Mouse (Mus musculus) myocyte (in vitro differentiated cells): ENCODE results near the gene Zfp940. TPM values are rescaled to one million over a fixed set of nuclear protein-coding genes. Genes with fewer than 3 reads are reported as not detected.

Experiments
- H3K27me3 ChIP-seq: one replicate; pipeline ENCODE4 v1.6.1; 2011; ENCODE audit not compliant: control insufficient read depth, insufficient read depth, insufficient read length
- H3K36me3 ChIP-seq: one replicate; pipeline ENCODE4 v1.6.1; 2011; ENCODE audit not compliant: control insufficient read depth, insufficient read depth
- H3K4me2 ChIP-seq: one replicate; pipeline ENCODE4 v1.6.1; 2011; ENCODE audit warnings: low read depth, control low read depth
- H3K4me3 ChIP-seq: one replicate; pipeline ENCODE4 v1.5.1; 2011; ENCODE audit warnings: mild to moderate bottlenecking, control low read depth, moderate library complexity
- H3K79me2 ChIP-seq: one replicate; pipeline ENCODE4 v1.6.1; 2011; ENCODE audit not compliant: control insufficient read depth, insufficient read depth
- H3ac ChIP-seq: one replicate; pipeline ENCODE4 v1.6.1; 2011; ENCODE audit not compliant: control insufficient read depth, insufficient read length
- CEBPB ChIP-seq: IDR thresholded peaks from 2 replicates; pipeline ENCODE4 v1.6.1; 2011; ENCODE audit warnings: mild to moderate bottlenecking, moderate library complexity; ENCODE audit not compliant: poor library complexity, insufficient read depth, severe bottlenecking
- E2F4 ChIP-seq: IDR thresholded peaks from one replicate; pipeline ENCODE4 v1.6.1; 2011; ENCODE audit warnings: mild to moderate bottlenecking, control low read depth, moderate library complexity; ENCODE audit not compliant: insufficient read depth
- MAX ChIP-seq: IDR thresholded peaks from one replicate; pipeline ENCODE4 v1.6.1; 2011; ENCODE audit warnings: low read depth, mild to moderate bottlenecking, control low read depth
- MYOD1 ChIP-seq, 3 experiments: IDR thresholded peaks; one replicate each; pipeline ENCODE4 v1.6.1; 2011; ENCODE audit warnings: control low read depth in 2 of 3, low read depth in 2 of 3, mild to moderate bottlenecking in 2 of 3, moderate library complexity in 1 of 3; ENCODE audit not compliant: insufficient read length in 2 of 3, control insufficient read depth in 1 of 3
- MYOG ChIP-seq, 3 experiments: IDR thresholded peaks; one replicate each; pipeline ENCODE4 v1.6.1; 2011; ENCODE audit warnings: control low read depth in 2 of 3, low read depth in 2 of 3, mild to moderate bottlenecking in 2 of 3; ENCODE audit not compliant: insufficient read length in 2 of 3, control insufficient read depth in 1 of 3, insufficient read depth in 1 of 3
- POLR2A ChIP-seq: IDR thresholded peaks from one replicate; pipeline ENCODE4 v1.6.1; 2011; ENCODE audit warnings: low read depth, mild to moderate bottlenecking, control low read depth, moderate library complexity; ENCODE audit not compliant: insufficient read length
- POLR2AphosphoS2 ChIP-seq: IDR thresholded peaks from one replicate; pipeline ENCODE4 v1.6.1; 2011; ENCODE audit warnings: low read depth, control low read depth; ENCODE audit not compliant: insufficient read length
- REST ChIP-seq: IDR thresholded peaks from one replicate; pipeline ENCODE4 v1.6.1; 2011; ENCODE audit warnings: mild to moderate bottlenecking, control low read depth, moderate library complexity; ENCODE audit not compliant: insufficient read depth, insufficient read length
- SRF ChIP-seq: IDR thresholded peaks from one replicate; pipeline ENCODE4 v1.6.1; 2011; ENCODE audit warnings: low read depth; ENCODE audit not compliant: control insufficient read depth, insufficient read length
- TCF12 ChIP-seq: IDR thresholded peaks from one replicate; pipeline ENCODE4 v1.6.1; 2011; ENCODE audit warnings: mild to moderate bottlenecking, control low read depth; ENCODE audit not compliant: poor library complexity, insufficient read depth, severe bottlenecking
- TCF3 ChIP-seq: IDR thresholded peaks from one replicate; pipeline ENCODE4 v1.6.1; 2011; ENCODE audit warnings: low read depth, control low read depth; ENCODE audit not compliant: insufficient read length
- USF1 ChIP-seq: IDR thresholded peaks from one replicate; pipeline ENCODE4 v1.6.1; 2011; ENCODE audit warnings: low read depth, mild to moderate bottlenecking, control low read depth, moderate library complexity
- polyA plus RNA-seq: library from polyadenylated mRNA; unstranded; fragments of >200 nt; fragmentation: generic; extraction: Trizol; gene quantifications from one replicate; pipeline ENCODE4 v1.2.1, GENCODE M21; 2012; ENCODE audit warnings: missing spikeins

The Zfp940 gene
- polyA plus RNA-seq: 0.96 TPM

- no peaks in the 10 kb centered on the region for H3K36me3 ChIP-seq
- H3K79me2 ChIP-seq: no peaks in the 10 kb centered on the region
- H3K27me3 ChIP-seq: no peaks in the 10 kb centered on the region
- H3ac ChIP-seq: no peak within 1 kb of the TSS
- TF ChIP-seq POLR2AphosphoS2: no peak
- H3K4me3 ChIP-seq: peak within 1 kb of the TSS; percentile 27
- peak within 1 kb of the TSS; percentile 79 for H3K4me2 ChIP-seq
Measured at GRCm38 (mm10) chr7:29853219-29853842, at the start of gene Zfp940. Gene Zfp940, minus strand, starts transcription at chr7:29853669.

- Histone ChIP-seq H3K79me2 (no peaks in the 10 kb centered on the region), H3K4me3 (no peak overlapping the region), H3K36me3 (peaks cover 37% of the 10 kb centered on the region), H3K27me3 (no peaks in the 10 kb centered on the region), H3ac (no peak overlapping the region), H3K4me2 (no peak overlapping the region)
- TF ChIP-seq POLR2A: no peak
- TF ChIP-seq SRF: no peak
- TF ChIP-seq TCF12: no peak
- TF ChIP-seq TCF3: no peak
- TF ChIP-seq MYOG (IDR thresholded peaks at IDR 0.05; ENCODE audit: control insufficient read depth in 1 of 3, insufficient read depth in 1 of 3, insufficient read length in 2 of 3, low read depth in 2 of 3): no peak
- TF ChIP-seq MYOD1 (IDR thresholded peaks at IDR 0.05; ENCODE audit: control insufficient read depth in 1 of 3, insufficient read length in 2 of 3, low read depth in 2 of 3): no peak
- no peak for TF ChIP-seq REST
- TF ChIP-seq E2F4: no peak
- TF ChIP-seq POLR2AphosphoS2: no peak
- TF ChIP-seq USF1: no peak
- no peak for TF ChIP-seq CEBPB
- TF ChIP-seq MAX: no peak
Measured at GRCm38 (mm10) chr7:29898351-29898750, 44.9 kb upstream of the Zfp940 start.

GRCm38 (mm10) chr7:29892756-29893155, 39.3 kb upstream of the Zfp940 start:
- no peaks in the 10 kb centered on the region for H3K79me2 ChIP-seq
- H3K27me3 ChIP-seq: no peaks in the 10 kb centered on the region
- no peak overlapping the region for H3ac ChIP-seq
- TF ChIP-seq MYOG (IDR thresholded peaks at IDR 0.05; ENCODE audit: control insufficient read depth in 1 of 3, insufficient read depth in 1 of 3, insufficient read length in 2 of 3, low read depth in 2 of 3) (no peak), CEBPB (no peak), POLR2AphosphoS2 (no peak), MYOD1 (IDR thresholded peaks at IDR 0.05; ENCODE audit: control insufficient read depth in 1 of 3, insufficient read length in 2 of 3, low read depth in 2 of 3) (no peak), TCF3 (no peak), MAX (no peak), SRF (no peak), POLR2A (no peak), E2F4 (no peak)
- no peak overlapping the region for H3K4me3 ChIP-seq
- H3K36me3 ChIP-seq: peaks cover 39% of the 10 kb centered on the region
- no peak overlapping the region for H3K4me2 ChIP-seq

- H3K27me3 ChIP-seq: no peaks in the 10 kb centered on the region
- H3K79me2 ChIP-seq: no peaks in the 10 kb centered on the region
- H3K4me3 ChIP-seq: no peak overlapping the region
- no peak overlapping the region for H3K4me2 ChIP-seq
- TF ChIP-seq MAX (no peak), POLR2AphosphoS2 (peak; percentile 59), SRF (no peak)
- no peak overlapping the region for H3ac ChIP-seq
- peaks cover 23% of the 10 kb centered on the region for H3K36me3 ChIP-seq
Measured at GRCm38 (mm10) chr7:29890501-29890900, 37.0 kb upstream of the Zfp940 start.

- Histone ChIP-seq H3K27me3 (no peaks in the 10 kb centered on the region), H3ac (no peak overlapping the region), H3K4me2 (no peak overlapping the region), H3K79me2 (no peaks in the 10 kb centered on the region), H3K4me3 (no peak overlapping the region), H3K36me3 (no peaks in the 10 kb centered on the region)
- TF ChIP-seq USF1 (no peak), POLR2AphosphoS2 (no peak), TCF3 (no peak), POLR2A (no peak), MYOD1 (IDR thresholded peaks at IDR 0.05; ENCODE audit: control insufficient read depth in 1 of 3, insufficient read length in 2 of 3, low read depth in 2 of 3) (no peak), TCF12 (no peak), MAX (no peak), CEBPB (no peak), MYOG (IDR thresholded peaks at IDR 0.05; ENCODE audit: control insufficient read depth in 1 of 3, insufficient read depth in 1 of 3, insufficient read length in 2 of 3, low read depth in 2 of 3) (no peak), SRF (no peak)
Measured at GRCm38 (mm10) chr7:29880916-29881315, 27.4 kb upstream of the Zfp940 start.
